Mouse (Mus musculus) forebrain, embryonic 12.5 days (tissue): ENCODE measurements around the gene Selp. TPM values are rescaled to one million over a fixed set of nuclear protein-coding genes. Genes with fewer than 3 reads are reported as not detected.

ENCODE experiments used
- ATAC-seq: fragments of 200-750 bp; cut with Nextera tagmentation; 2 replicates; pipeline ENCODE4 v1.8.0; 2017; ENCODE audit warnings: moderate TSS enrichment; ENCODE audit not compliant: low FRiP score
- H3K27ac ChIP-seq: fragments of 300-500 bp; sonication (generic); 2 replicates; pipeline ENCODE4 v1.5.1; 2016; ENCODE audit warnings: mild to moderate bottlenecking
- H3K27me3 ChIP-seq: fragments of 300-500 bp; sonication (generic); 2 replicates; pipeline ENCODE4 v1.6.1; 2016; ENCODE audit warnings: mild to moderate bottlenecking
- H3K36me3 ChIP-seq: fragments of 300-500 bp; sonication (generic); replicated peaks from 2 replicates; pipeline ENCODE4 v1.6.1; 2016; ENCODE audit warnings: mild to moderate bottlenecking
- H3K4me1 ChIP-seq: fragments of 300-500 bp; sonication (generic); 2 replicates; pipeline ENCODE4 v1.6.1; 2016
- H3K4me2 ChIP-seq: fragments of 300-500 bp; sonication (generic); 2 replicates; pipeline ENCODE4 v1.6.1; 2016; ENCODE audit warnings: mild to moderate bottlenecking, moderate library complexity
- H3K4me3 ChIP-seq: fragments of 300-500 bp; sonication (generic); replicated peaks from 2 replicates; pipeline ENCODE4 v1.5.1; 2016; ENCODE audit warnings: mild to moderate bottlenecking
- H3K9ac ChIP-seq: fragments of 300-500 bp; sonication (generic); 2 replicates; pipeline ENCODE4 v1.6.1; 2016; ENCODE audit warnings: mild to moderate bottlenecking
- H3K9me3 ChIP-seq: fragments of 300-500 bp; sonication (generic); 2 replicates; pipeline ENCODE4 v1.6.1; 2016
- WGBS: fragments of 180-500 bp; shearing (Covaris S2); methylation state at CpG from one replicate; pipeline ENCODE4 v1.1.7; 2016; 5-methylcytosine and 5-hydroxymethylcytosine counted together
- polyA plus RNA-seq: library from polyadenylated mRNA; unstranded; fragments of >200 nt; fragmentation: Nextera tagmentation; extraction: Ambion mirVana; gene quantifications from 2 replicates; pipeline ENCODE4 v1.2.1, GENCODE M21; 2016

Selp gene
- polyA plus RNA-seq, 1 experiment from 2014 or later: not detected

- no peak overlapping the region for H3K27ac ChIP-seq
- no peak overlapping the region for H3K9ac ChIP-seq
- no peaks in the 10 kb centered on the region for H3K36me3 ChIP-seq
- H3K4me3 ChIP-seq: no peak overlapping the region
- no peak overlapping the region for H3K4me2 ChIP-seq
- no peaks in the 10 kb centered on the region for H3K27me3 ChIP-seq
- H3K9me3 ChIP-seq: no peaks in the 10 kb centered on the region
- H3K4me1 ChIP-seq: no peaks in the 10 kb centered on the region
- 78% methylated on average over 3 of the region's 3 CpGs for WGBS
- ATAC-seq: no peak
These were observed 8.8 kb downstream of the Selp start for GRCm38 (mm10) chr1:164123836-164124235.

- ATAC-seq: no peak
- H3K9me3 ChIP-seq: no peaks in the 10 kb centered on the region
- no peaks in the 10 kb centered on the region for H3K27me3 ChIP-seq
- H3K9ac ChIP-seq: no peak overlapping the region
- no peak overlapping the region for H3K27ac ChIP-seq
- no peak overlapping the region for H3K4me3 ChIP-seq
- H3K4me2 ChIP-seq: no peak overlapping the region
- 72% methylated on average over 3 of the region's 3 CpGs for WGBS
- no peaks in the 10 kb centered on the region for H3K36me3 ChIP-seq
- no peaks in the 10 kb centered on the region for H3K4me1 ChIP-seq
These were observed 14.9 kb downstream of the Selp start for GRCm38 (mm10) chr1:164130013-164130412.

DNA sequence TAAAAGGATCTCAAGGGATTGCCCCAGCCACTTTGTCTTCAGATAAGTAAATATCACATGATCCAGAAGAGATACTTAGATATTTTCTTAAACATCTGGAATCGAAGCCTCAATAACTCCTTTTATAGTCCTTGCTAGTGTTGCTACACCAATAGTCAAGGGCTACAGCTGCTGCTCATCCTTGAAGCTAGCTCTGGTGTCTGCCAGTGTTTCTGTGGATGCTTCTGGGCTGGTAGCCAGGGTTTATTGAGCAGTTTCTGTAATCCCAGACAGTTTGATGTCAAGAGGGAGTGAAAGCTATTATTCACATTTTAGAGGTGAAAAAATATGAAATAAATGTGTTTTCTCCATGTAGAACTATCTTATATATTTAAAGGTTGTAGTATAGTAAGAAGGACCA, 17.5 kb downstream of the Selp start:
- no peak for ATAC-seq
- H3K4me1 ChIP-seq: no peaks in the 10 kb centered on the region
- H3K9me3 ChIP-seq: no peaks in the 10 kb centered on the region
- H3K4me3 ChIP-seq: no peak overlapping the region
- H3K27ac ChIP-seq: no peak overlapping the region
- 83% methylated on average over 1 of the region's 1 CpGs for WGBS
- H3K4me2 ChIP-seq: no peak overlapping the region
- no peak overlapping the region for H3K9ac ChIP-seq
- H3K36me3 ChIP-seq: no peaks in the 10 kb centered on the region
- H3K27me3 ChIP-seq: no peaks in the 10 kb centered on the region

- WGBS: 87% methylated on average over 6 of the region's 6 CpGs
- no peak for ATAC-seq
- no peaks in the 10 kb centered on the region for H3K27me3 ChIP-seq
These were observed 19.0 kb downstream of the Selp start for GRCm38 (mm10) chr1:164134101-164134500.

DNA sequence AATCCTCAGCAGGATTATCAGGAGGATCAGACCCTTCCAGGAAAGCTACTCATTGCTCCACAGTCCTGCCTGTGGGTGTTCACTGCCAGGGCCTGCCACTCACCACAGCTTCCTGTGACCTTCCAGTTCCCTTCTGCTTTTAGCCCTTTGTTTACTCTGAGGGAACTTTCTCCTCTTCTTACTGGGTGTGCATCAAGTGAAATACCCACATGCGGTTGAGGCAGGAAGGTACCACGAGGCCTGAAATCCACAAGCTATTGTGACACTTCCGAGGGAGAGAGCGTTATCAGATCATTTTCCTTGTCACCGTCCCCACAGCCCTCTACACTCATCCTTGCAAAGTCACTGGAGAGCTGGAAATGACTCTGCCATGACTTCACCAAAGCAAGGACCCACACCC, 20.3 kb downstream of the Selp start:
- H3K9me3 ChIP-seq: no peaks in the 10 kb centered on the region
- H3K4me2 ChIP-seq: no peak overlapping the region
- no peak overlapping the region for H3K27ac ChIP-seq
- H3K4me3 ChIP-seq: no peak overlapping the region
- no peak for ATAC-seq
- H3K27me3 ChIP-seq: no peaks in the 10 kb centered on the region
- H3K36me3 ChIP-seq: no peaks in the 10 kb centered on the region
- no peak overlapping the region for H3K9ac ChIP-seq
- no peaks in the 10 kb centered on the region for H3K4me1 ChIP-seq
- 80% methylated on average over 5 of the region's 5 CpGs for WGBS

More at GRCm38 (mm10) chr1:164134101-164134500, 19.0 kb downstream of the Selp start:
- Histone ChIP-seq H3K4me3 (no peak overlapping the region), H3K36me3 (no peaks in the 10 kb centered on the region), H3K4me2 (no peak overlapping the region), H3K27ac (no peak overlapping the region), H3K9ac (no peak overlapping the region), H3K9me3 (no peaks in the 10 kb centered on the region), H3K4me1 (no peaks in the 10 kb centered on the region)

GRCm38 (mm10) chr1:164135960-164136359, 20.9 kb downstream of the Selp start:
- Histone ChIP-seq H3K27ac (no peak overlapping the region), H3K27me3 (no peaks in the 10 kb centered on the region), H3K36me3 (no peaks in the 10 kb centered on the region), H3K4me1 (no peaks in the 10 kb centered on the region), H3K4me3 (no peak overlapping the region), H3K9ac (no peak overlapping the region), H3K4me2 (no peak overlapping the region), H3K9me3 (no peaks in the 10 kb centered on the region)
- WGBS: 83% methylated on average over 11 of the region's 11 CpGs
- no peak for ATAC-seq

GRCm38 (mm10) chr1:164136636-164137035, 21.6 kb downstream of the Selp start:
- H3K27me3 ChIP-seq: no peaks in the 10 kb centered on the region
- no peak for ATAC-seq
- no peak overlapping the region for H3K4me3 ChIP-seq
- H3K27ac ChIP-seq: no peak overlapping the region
- H3K4me1 ChIP-seq: no peaks in the 10 kb centered on the region
- H3K36me3 ChIP-seq: no peaks in the 10 kb centered on the region
- WGBS: 78% methylated on average over 6 of the region's 6 CpGs
- no peak overlapping the region for H3K4me2 ChIP-seq
- H3K9me3 ChIP-seq: no peaks in the 10 kb centered on the region
- H3K9ac ChIP-seq: no peak overlapping the region

DNA sequence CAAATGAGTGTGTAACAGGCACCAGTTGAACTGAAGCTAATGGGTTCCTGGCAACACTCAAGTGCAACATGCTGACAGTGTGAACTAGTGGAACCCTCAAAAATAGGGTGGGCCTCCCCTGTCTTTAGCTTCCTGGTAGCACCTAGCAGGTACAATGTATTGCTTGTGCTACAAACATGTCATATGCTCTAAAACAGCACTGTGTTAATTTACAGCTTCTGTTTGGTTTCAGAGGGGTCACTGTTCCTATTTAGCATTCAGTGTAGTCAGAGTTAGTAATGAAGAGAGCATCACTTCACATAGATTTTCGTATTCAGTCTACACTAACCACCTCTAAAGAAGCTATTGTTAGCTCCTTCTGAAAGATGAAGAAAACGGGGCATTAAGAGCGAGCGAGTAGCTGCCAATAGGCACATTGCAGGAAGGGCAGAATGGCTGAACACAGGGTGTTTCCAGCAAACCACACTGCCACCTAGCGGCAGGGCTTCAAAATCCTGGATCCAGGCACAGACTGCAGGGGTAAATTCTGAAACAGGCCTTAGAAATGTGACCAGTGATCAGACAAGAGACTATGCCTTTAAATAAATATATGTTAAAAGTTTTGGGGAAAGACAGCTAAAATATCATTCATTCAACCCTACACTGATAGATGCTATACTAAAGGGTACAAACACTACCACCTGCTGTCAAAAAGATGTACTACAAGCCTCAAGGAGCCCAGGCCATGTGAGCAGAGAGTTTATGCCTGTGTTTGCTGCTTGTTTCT, 23.5 kb downstream of the Selp start:
- no peaks in the 10 kb centered on the region for H3K27me3 ChIP-seq
- 6% methylated on average over 5 of the region's 5 CpGs for WGBS

DNA sequence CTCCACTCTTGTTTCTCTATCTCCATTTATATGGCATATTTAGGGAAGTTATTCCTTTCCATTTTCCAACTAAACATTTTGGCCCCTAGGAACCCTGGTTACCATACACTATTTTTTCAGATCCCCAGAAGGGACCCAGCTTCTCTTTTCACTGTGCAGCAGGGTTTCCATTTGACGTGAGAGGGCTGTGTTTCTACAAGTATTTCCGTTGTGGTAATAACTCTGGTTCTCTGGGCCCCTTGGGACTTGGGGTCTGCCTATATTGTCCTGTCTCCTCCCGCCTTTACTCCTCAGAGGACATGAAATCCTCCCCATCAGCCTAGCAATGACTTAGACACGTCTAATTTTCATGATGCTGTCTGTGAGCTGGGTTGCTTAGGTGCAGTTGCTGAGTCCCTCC, 24.4 kb downstream of the Selp start:
- Histone ChIP-seq H3K27me3 (no peaks in the 10 kb centered on the region), H3K9ac (no peak overlapping the region), H3K4me2 (no peak overlapping the region), H3K9me3 (no peaks in the 10 kb centered on the region), H3K36me3 (no peaks in the 10 kb centered on the region), H3K4me1 (no peaks in the 10 kb centered on the region), H3K27ac (no peak overlapping the region), H3K4me3 (no peak overlapping the region)
- ATAC-seq: no peak
- 75% methylated on average over 4 of the region's 4 CpGs for WGBS

More for the DNA sequence above, 23.5 kb downstream of the Selp start:
- H3K9ac ChIP-seq: no peak overlapping the region
- H3K4me2 ChIP-seq: peak overlapping the region; percentile 30
- H3K9me3 ChIP-seq: no peaks in the 10 kb centered on the region
- no peak overlapping the region for H3K27ac ChIP-seq
- H3K4me1 ChIP-seq: no peaks in the 10 kb centered on the region
- ATAC-seq: peak; percentile 91
- H3K36me3 ChIP-seq: no peaks in the 10 kb centered on the region
- H3K4me3 ChIP-seq: no peak overlapping the region

GRCm38 (mm10) chr1:164149083-164149482, 34.0 kb downstream of the Selp start:
- Histone ChIP-seq H3K4me1 (no peaks in the 10 kb centered on the region; the same call in 1 of the 2 replicates), H3K27ac (no peak overlapping the region), H3K4me3 (no peak overlapping the region), H3K27me3 (no peaks in the 10 kb centered on the region), H3K4me2 (no peak overlapping the region), H3K36me3 (no peaks in the 10 kb centered on the region), H3K9ac (no peak overlapping the region), H3K9me3 (no peaks in the 10 kb centered on the region)
- ATAC-seq: no peak
- WGBS: 96% methylated on average over 7 of the region's 7 CpGs

DNA sequence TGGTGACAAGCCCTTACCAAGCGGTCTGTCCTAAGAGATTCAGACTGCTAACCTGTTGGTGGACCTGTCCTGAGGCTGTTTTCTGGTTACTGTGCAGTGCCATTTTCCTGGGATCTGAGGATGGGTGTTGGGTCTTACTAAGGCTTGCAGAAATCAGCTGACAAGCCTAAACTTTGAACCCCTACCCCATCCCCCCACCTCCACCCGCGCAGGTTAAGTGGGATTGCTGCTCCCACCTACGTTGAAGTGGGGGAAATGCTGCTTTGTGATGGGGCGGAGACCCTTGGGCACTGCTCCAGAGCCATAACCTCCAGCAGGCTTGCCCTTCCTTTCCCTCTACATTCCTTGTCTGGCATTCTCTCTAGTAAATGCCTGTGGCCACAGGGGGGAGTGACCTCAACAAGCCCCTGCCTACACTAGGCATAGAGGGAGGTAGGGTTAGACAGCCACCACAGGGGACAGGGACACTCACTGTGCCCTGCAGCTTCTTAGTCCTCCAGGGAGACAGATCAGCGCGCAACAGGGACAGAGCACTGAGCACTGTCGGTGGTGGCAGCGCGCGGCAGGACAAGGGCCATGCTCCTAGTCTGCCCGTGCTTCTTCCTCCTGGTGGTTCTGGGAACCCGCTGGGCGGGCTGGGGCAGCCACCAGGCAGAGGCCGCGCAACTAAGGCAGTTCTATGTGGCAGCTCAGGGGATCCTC, 36.5 kb downstream of the Selp start, which contains the start of gene F5:
F5 (plus strand) TSS at position 452 of the 702 bp plus-strand sequence.
- H3K27ac ChIP-seq: no peak within 1 kb of the TSS
- H3K4me3 ChIP-seq: no peak within 1 kb of the TSS
- H3K9ac ChIP-seq: no peak within 1 kb of the TSS
- WGBS: 14% methylated on average over 16 of the region's 16 CpGs
- no peaks in the 10 kb centered on the region for H3K27me3 ChIP-seq
- no peaks in the 10 kb centered on the region for H3K4me1 ChIP-seq
- no peaks in the 10 kb centered on the region for H3K36me3 ChIP-seq
- no peaks in the 10 kb centered on the region for H3K9me3 ChIP-seq
- ATAC-seq: no peak
- no peak within 1 kb of the TSS for H3K4me2 ChIP-seq

- no peak overlapping the region for H3K9ac ChIP-seq
- H3K4me3 ChIP-seq: no peak overlapping the region
- no peak for ATAC-seq
- H3K4me2 ChIP-seq: no peak overlapping the region
- WGBS: 93% methylated on average over 5 of the region's 5 CpGs
- no peaks in the 10 kb centered on the region for H3K4me1 ChIP-seq
- H3K27me3 ChIP-seq: no peaks in the 10 kb centered on the region
- no peaks in the 10 kb centered on the region for H3K9me3 ChIP-seq
- H3K36me3 ChIP-seq: no peaks in the 10 kb centered on the region
- no peak overlapping the region for H3K27ac ChIP-seq
These were observed 37.8 kb downstream of the Selp start for GRCm38 (mm10) chr1:164152836-164153235.

GRCm38 (mm10) chr1:164154983-164155382, 39.9 kb downstream of the Selp start:
- Histone ChIP-seq H3K27me3 (no peaks in the 10 kb centered on the region), H3K4me2 (no peak overlapping the region), H3K27ac (no peak overlapping the region), H3K4me1 (no peaks in the 10 kb centered on the region), H3K9ac (no peak overlapping the region), H3K9me3 (no peaks in the 10 kb centered on the region), H3K4me3 (no peak overlapping the region), H3K36me3 (no peaks in the 10 kb centered on the region)
- no peak for ATAC-seq
- 90% methylated on average over 3 of the region's 3 CpGs for WGBS
